Mouse (Mus musculus) right cerebral cortex, adult 2 months (tissue): Measurements from ENCODE around the gene Olfr976.
"Not testable (repeated sequence)": the region's sequence is repeated elsewhere in the genome, so short reads cannot be mapped to it uniquely, and the experiment has no call there.

Source experiments
- DNase-seq, 2 experiments: peaks; one replicate each; pipeline ENCODE4 v3.0.0; 2021 to 2022; ENCODE audit warnings: low spot score in 2 of 2

Olfr976 gene

DNA sequence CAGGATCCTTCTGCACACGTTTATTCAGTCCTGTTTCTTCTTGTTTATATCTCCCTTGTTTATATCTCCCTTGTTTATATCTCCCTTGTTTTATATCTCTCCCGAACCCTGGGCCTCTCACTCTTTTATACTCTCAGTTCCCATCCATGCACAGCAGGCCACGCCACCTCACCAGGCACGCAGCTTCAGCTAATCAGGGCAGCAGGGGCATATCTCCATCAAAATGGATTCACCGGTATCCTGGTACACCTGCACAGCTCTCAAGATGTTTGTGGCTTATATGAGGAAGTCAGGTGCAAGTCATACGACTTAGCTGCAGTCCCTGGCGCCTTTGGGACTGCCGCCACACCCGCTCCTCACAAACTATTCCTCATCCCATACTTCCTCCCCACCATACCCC, at the start of gene Olfr976:
Gene Olfr976, minus strand, starts transcription at position 101 of the 400 bp plus-strand sequence.
- not testable (repeated sequence) for DNase-seq

DNA sequence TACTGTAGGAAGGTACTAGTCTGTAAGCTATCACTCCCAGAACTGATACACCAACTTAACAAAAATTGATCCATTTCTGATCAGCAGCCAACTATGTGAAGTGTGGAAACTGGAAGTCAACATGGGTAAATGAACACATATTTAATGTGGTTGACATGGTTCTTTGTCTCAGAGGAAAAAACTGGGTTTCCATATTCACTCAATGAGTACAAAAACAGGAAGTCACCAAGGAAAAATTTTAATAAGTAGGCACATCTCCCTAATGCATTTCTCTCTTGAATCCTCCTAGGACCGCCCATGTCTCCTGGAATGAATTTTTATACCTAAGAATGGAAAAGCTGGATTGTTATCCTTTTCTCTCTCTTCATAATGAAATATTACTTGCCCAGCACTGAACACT, 48.5 kb upstream of the Olfr976 start, which contains the start of gene Olfr980:
Gene Olfr980, minus strand, starts transcription at position 101 of the 400 bp plus-strand sequence.
- no peak for DNase-seq

DNA sequence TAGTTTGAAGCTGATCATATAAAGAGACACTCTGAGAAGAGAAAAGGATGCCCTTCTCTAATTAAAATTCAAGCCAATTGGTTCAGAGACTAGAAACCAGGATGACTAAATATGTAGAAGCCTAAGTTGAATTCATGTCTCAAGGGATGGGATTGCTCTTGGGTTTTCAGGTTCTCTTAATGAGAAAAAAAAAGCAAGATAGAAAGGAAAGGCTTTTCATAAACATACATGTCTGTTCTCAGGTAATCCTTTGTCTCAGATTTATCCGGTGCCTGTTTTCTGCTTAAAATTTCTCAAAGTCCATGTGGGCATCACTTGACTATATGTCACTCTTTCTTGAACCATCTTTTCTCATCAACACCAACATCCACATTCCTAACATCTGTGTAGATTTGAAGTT, 42.4 kb upstream of the Olfr976 start, which contains the start of gene Olfr979:
Gene Olfr979, minus strand, starts transcription at position 101 of the 400 bp plus-strand sequence.
- DNase-seq: no peak

DNA sequence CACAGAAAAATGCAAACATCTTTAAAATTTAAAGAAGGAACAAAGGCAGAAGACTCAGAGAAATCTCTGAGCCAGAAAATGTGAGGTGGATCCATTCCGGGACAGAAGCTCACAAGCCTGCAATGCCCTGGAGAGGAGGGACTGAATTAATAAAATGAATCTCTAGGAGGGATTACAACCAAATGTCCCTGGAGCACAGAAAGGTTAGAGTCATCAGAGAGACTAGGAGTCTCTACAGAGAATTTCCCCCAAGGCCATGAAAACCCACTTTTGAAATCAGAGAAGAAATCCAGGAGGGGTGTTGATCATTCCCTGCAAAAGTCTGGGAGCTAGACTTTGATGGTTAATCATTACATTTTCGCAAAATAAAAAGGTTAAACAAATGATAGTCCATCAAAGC, 30.9 kb upstream of the Olfr976 start, which contains the start of gene Olfr978:
Gene Olfr978, plus strand, starts transcription at position 301 of the 400 bp plus-strand sequence.
- no peak for DNase-seq

DNA sequence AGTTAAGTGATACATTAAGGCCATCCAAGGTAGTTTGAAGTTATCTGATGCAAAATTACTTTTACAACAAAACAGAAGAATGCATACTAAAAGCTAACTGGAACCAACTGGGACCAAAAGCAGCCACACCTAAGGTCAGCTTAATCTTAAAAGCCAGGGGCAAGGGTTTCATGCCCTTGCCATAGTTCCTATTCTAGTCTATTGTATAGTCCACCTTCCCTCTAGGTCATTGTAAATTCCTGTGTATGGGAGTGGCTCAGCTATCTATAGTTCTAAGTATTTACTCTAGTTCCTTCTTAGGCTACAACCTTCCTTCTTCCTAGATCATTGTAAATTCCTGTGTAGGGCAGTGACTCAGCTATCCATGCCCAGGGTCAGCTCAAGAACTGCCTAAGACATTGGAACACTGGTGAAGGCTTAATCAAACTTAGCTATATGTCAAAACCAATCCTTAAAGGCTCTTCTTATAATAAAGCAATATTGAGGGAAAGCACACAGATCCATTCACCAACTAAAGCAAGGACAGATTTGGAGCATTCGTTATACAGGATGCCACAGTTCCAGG, 15.7 kb upstream of the Olfr976 start:
- DNase-seq: not testable (repeated sequence)

DNA sequence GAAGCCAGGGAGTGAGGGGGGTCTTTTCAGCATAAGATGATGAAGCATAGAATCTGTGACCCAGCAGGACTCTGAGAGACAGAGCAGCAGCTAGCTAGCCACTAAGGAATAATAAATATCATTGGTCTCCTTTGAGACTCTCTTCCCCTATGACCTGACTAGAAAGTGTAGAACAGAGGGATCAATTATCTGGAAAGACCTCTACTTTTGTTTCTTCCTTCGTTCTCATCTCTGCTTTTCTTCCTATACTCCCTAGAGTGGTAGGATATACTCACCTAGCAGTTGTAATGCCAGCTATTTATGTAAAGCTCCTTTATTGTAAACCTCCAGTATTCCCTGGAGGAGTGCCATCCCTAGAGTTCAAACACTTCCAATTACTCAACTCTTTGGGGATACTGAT, 9.0 kb downstream of the Olfr976 start, which contains the start of gene Olfr975:
Gene Olfr975, minus strand, starts transcription at position 101 of the 400 bp plus-strand sequence.
- no peak for DNase-seq

DNA sequence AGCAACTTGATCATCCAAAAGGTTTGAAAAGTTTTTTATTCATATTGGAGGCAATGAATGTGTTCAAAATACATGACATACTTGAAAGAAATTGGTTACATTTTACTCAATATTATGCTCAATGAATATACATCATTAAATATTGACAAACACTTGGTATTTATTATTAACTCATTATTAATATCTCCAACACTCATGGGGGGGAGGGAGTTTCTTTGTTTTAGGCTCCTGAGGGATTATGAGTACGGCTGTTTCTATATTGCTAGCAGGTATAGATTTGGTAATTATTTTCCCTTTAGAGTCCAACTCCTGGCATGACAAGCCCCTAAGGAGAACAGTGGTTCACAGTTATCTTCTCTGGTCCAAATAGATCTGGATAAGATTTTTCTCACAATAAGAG, 23.7 kb downstream of the Olfr976 start, which contains the start of gene Olfr974:
Gene Olfr974, plus strand, starts transcription at position 301 of the 400 bp plus-strand sequence.
- DNase-seq: no peak

DNA sequence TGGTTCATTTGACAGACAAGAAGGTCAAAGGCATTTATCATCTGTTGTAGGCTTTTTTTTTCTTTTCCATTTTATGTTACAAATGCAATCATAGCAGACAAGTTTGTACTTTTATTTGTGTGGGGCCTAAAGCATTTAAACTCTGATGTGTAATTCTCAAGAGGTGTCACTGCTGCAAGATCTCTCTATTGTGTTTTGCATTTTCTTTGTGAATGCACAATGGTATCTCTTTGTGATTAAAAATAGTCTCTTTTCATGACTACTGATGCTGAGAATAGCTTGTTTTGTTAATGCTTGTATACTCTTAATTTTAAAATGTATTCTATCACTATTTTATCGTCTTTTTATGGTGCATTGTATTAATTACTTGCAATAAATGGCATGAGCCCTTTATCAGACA, 32.1 kb downstream of the Olfr976 start:
- not testable (repeated sequence) for DNase-seq

DNA sequence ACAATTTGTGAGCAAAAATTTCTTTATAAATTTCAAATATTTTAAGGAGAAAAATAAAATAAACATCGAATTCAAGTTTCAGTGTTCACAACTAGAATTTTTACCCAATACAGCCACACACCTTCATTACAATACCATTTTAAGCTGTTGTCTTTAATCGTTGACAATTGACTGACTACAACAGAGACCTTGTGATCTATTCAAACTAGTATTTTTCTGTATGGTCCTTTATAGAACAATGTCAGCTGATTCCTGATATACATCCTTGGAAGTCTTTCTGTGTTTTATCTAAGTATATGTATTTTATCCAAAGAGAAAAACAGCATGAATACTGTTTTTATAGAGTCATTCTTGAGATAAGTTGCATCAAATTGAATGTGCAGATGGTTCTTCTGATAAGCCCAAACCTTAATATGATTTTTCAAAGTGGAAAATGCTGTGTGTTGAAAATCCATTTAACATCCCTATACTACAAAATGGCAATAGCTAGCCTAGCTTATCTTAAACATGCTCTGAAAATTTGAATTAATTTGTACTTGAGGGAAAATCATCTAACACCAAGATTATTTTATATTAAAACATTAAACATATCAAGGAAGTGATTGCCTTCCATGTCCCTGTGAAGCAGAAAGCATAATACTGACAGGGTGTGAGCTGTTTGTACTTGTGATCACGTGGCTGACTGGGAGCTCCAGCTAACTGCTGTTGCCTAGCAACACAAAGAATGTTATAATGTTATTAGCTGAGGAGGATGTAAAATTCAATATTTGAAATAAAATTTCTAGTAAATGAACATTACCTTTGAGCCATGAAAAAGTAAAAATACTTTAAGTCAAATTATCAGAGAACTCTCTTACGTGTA, 32.7 kb downstream of the Olfr976 start:
- DNase-seq: not testable (repeated sequence)

DNA sequence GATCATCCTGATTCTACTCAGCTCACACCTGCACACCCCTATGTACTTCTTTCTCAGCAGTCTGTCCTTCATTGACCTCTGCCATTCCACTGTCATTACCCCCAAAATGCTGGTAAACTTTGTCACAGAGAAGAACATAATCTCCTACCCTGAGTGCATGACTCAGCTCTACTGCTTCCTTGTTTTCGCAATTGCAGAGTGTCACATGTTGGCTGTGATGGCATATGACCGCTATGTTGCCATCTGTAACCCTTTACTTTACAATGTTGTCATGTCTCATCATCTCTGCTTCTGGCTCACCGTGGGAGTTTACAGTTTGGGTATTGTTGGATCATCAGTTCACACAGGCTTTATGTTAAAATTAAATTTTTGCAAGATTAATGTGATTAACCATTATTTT, 51.0 kb downstream of the Olfr976 start:
- no peak for DNase-seq

DNA sequence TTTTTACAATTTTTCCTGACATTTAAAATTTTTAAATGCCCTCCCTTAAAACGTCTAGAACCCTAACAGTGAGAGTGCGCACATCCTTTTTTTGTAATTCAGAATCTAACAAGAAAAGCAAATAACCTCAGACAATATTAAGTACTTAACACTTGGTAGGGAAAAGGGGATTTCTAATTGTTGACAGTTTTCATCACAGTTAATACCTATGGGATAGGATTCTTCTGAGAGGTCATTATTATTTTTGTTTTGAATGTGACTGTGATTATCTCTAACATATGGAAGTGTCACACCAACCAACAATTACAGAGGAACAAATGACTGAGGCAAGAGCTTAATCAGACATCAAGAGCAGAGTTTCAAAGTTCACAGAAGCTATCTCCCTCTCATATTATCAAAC, 53.9 kb downstream of the Olfr976 start, which contains the start of gene Olfr229:
Gene Olfr229, plus strand, starts transcription at position 301 of the 400 bp plus-strand sequence.
- DNase-seq: no peak

DNA sequence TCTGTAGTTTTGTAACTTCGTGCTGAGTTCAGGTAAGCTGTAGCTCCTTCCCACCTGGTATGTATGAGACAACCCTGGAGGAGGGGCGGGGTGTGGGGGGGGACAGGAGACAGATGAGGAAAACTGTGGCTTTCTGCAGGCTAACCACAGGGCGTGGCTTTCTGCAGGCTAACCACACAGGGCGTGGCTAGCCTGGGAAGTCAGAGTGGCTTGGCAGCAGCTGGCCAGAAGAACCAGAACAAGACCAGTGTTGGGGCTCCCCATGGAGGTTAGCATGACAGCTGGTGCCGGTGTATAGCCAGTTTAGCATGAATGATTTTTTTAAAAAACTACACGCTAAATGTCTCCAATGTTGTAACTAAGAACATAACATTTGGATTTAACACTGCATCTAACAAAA, 55.8 kb downstream of the Olfr976 start:
- no peak for DNase-seq
